Mouse (Mus musculus): ENCODE data around the gene Them7.

Them7 gene

GRCm38 (mm10) chr2:105375705-105376104 lies 151.6 kb downstream of the Them7 start:
- no peak for DNase-seq (ENCODE audit: extremely low spot score)

GRCm38 (mm10) chr2:105379682-105380081 lies 155.6 kb downstream of the Them7 start:
- DNase-seq (ENCODE audit: extremely low spot score) = no peak

- no peak for DNase-seq (ENCODE audit: extremely low spot score)
These were observed 156.7 kb downstream of the Them7 start for GRCm38 (mm10) chr2:105380757-105381319.

- DNase-seq (ENCODE audit: extremely low spot score) = no peak
These were observed 158.9 kb downstream of the Them7 start for GRCm38 (mm10) chr2:105383063-105383462.

- DNase-seq (ENCODE audit: extremely low spot score) = no peak
These were observed 160.9 kb downstream of the Them7 start for GRCm38 (mm10) chr2:105384998-105385397.

- no peak for DNase-seq (ENCODE audit: extremely low spot score)
These were observed 162.3 kb downstream of the Them7 start for GRCm38 (mm10) chr2:105386418-105386817.

- DNase-seq (ENCODE audit: extremely low spot score) = no peak
These were observed 165.1 kb downstream of the Them7 start for GRCm38 (mm10) chr2:105389007-105389890.

- no peak for DNase-seq (ENCODE audit: extremely low spot score)
These were observed 166.7 kb downstream of the Them7 start for GRCm38 (mm10) chr2:105390653-105391413.

GRCm38 (mm10) chr2:105391414-105391784 lies 167.3 kb downstream of the Them7 start:
- no peak for DNase-seq (ENCODE audit: extremely low spot score)

GRCm38 (mm10) chr2:105392514-105392913 lies 168.4 kb downstream of the Them7 start:
- no peak for DNase-seq (ENCODE audit: extremely low spot score)

GRCm38 (mm10) chr2:105394375-105394774 lies 170.3 kb downstream of the Them7 start:
- DNase-seq (ENCODE audit: extremely low spot score) = no peak

- no peak for DNase-seq (ENCODE audit: extremely low spot score)
These were observed 171.9 kb downstream of the Them7 start for GRCm38 (mm10) chr2:105396066-105396465.

GRCm38 (mm10) chr2:105397446-105398211 lies 173.5 kb downstream of the Them7 start:
- DNase-seq (ENCODE audit: extremely low spot score) = peak; percentile 11

GRCm38 (mm10) chr2:105398636-105399084 lies 174.5 kb downstream of the Them7 start:
- no peak for DNase-seq (ENCODE audit: extremely low spot score)

- DNase-seq (ENCODE audit: extremely low spot score) = peak; percentile 91
These were observed 175.2 kb downstream of the Them7 start, which contains the start of gene Rcn1 for GRCm38 (mm10) chr2:105399085-105399891. Gene Rcn1 (minus strand): TSS chr2:105399319.

- DNase-seq (ENCODE audit: extremely low spot score) = no peak
These were observed 176.4 kb downstream of the Them7 start for GRCm38 (mm10) chr2:105400558-105400957.

GRCm38 (mm10) chr2:105402180-105402579 lies 178.1 kb downstream of the Them7 start:
- no peak for DNase-seq (ENCODE audit: extremely low spot score)

- DNase-seq (ENCODE audit: extremely low spot score) = no peak
These were observed 184.4 kb downstream of the Them7 start for GRCm38 (mm10) chr2:105408511-105408910.

GRCm38 (mm10) chr2:105409253-105409652 lies 185.1 kb downstream of the Them7 start:
- no peak for DNase-seq (ENCODE audit: extremely low spot score)

- DNase-seq (ENCODE audit: extremely low spot score) = no peak
These were observed 190.2 kb downstream of the Them7 start for GRCm38 (mm10) chr2:105414309-105414708.
